ENCODE assay signal across 8 mouse cellular contexts in genomic region chr5:24343977-24344436, GRCm38 (mm10). TPM values are rescaled to one million over a fixed set of nuclear protein-coding genes. Genes with fewer than 3 reads are reported as not detected.
DNase-seq lines count a peak whose midpoint lies in the region; ATAC-seq and TF ChIP-seq lines count a peak whose summit lies in the region.

No protein-coding gene starts in this region.

- 22% methylated on average over 2 of the region's 2 CpGs for WGBS in heart, embryonic 10.5 days
- 10% methylated on average over 2 of the region's 2 CpGs for WGBS in midbrain, postnatal 0 days

- DNase-seq in heart, embryonic 10.5 days (ENCODE audit: low spot score) = no peak
- no peak for DNase-seq in heart, postnatal 14 days
- peak; percentile 74 for DNase-seq in midbrain, postnatal 0 days (ENCODE audit: low spot score)
- DNase-seq in gastrocnemius, postnatal 14 days = no peak
- no peak for DNase-seq in gastrocnemius, adult 18-20 months (ENCODE audit: low spot score)

- H3K4me2 ChIP-seq in midbrain, postnatal 0 days (ENCODE audit: low read depth, low read length, poor library complexity, severe bottlenecking) = no peak overlapping the region

- peak overlapping the region; percentile 79 for H3K27ac ChIP-seq in heart, embryonic 10.5 days
- peak overlapping the region; percentile 73 for H3K27ac ChIP-seq in midbrain, postnatal 0 days (ENCODE audit: low read depth, low read length)

- peak overlapping the region; percentile 48 for H3K9ac ChIP-seq in midbrain, postnatal 0 days (replicated peaks; ENCODE audit: low read length, poor library complexity, severe bottlenecking)

- ATAC-seq in common myeloid progenitor, adult 5-6 weeks (replicated peaks; ENCODE audit: low read depth, poor library complexity, severe bottlenecking) = peak; percentile 50
- peak; percentile 8 for ATAC-seq in inflammation-experienced regulatory T-cells, adult 6 months
- peak; percentile 57 for ATAC-seq in midbrain, postnatal 0 days (ENCODE audit: low FRiP score)
- no peak for ATAC-seq in monocyte, adult 5-6 weeks (replicated peaks; ENCODE audit: insufficient number of reproducible peaks, low FRiP score, low TSS enrichment, poor library complexity, severe bottlenecking)

- TF ChIP-seq CTCF in midbrain, postnatal 0 days (IDR thresholded peaks at IDR 0.05) = no peak

- peaks cover under 1% of the 10 kb centered on the region; the same call in 1 of the 2 replicates for H3K27me3 ChIP-seq in heart, embryonic 10.5 days (ENCODE audit: insufficient read depth, poor library complexity, severe bottlenecking)
- H3K27me3 ChIP-seq in midbrain, postnatal 0 days (ENCODE audit: insufficient read depth, low read length) = no peaks in the 10 kb centered on the region

- H3K9me3 ChIP-seq in heart, embryonic 10.5 days = no peaks in the 10 kb centered on the region
- H3K9me3 ChIP-seq in midbrain, postnatal 0 days (ENCODE audit: low read length) = no peaks in the 10 kb centered on the region

- intact Hi-C loops in heart, postnatal 14 days (cut with DNase I) = no loop called here
- intact Hi-C loops in gastrocnemius, postnatal 14 days (cut with DNase I; ENCODE audit: low total_unique reads) = no loop called here

- peaks cover 44% of the 10 kb centered on the region for H3K36me3 ChIP-seq in heart, embryonic 10.5 days
- H3K36me3 ChIP-seq in midbrain, postnatal 0 days (ENCODE audit: insufficient read depth, low read length) = peaks cover 11% of the 10 kb centered on the region; the same call in 1 of the 2 replicates

- peak overlapping the region; percentile 19 for H3K4me3 ChIP-seq in heart, embryonic 10.5 days
- no peak overlapping the region for H3K4me3 ChIP-seq in midbrain, postnatal 0 days (ENCODE audit: low read depth, low read length)

- peaks cover 89% of the 10 kb centered on the region for H3K4me1 ChIP-seq in heart, embryonic 10.5 days
- peaks cover 20% of the 10 kb centered on the region for H3K4me1 ChIP-seq in midbrain, postnatal 0 days (ENCODE audit: insufficient read depth, low read length)

RNA-seq across cellular contexts. Expression of gene Kcnh2, which starts 7.4 kb away (rescaled TPM):
- 28.8 and 32.2 TPM in 2 replicates for polyA plus RNA-seq in heart, embryonic 10.5 days (2016; fragmentation: Nextera tagmentation; extraction: Ambion mirVana)
- 10 to 100 TPM; 75.5 to 85.8 TPM for total RNA-seq in heart, postnatal 14 days (2021)
- total RNA-seq in common myeloid progenitor, adult 5-6 weeks (2017) = 0.41 and 0.49 TPM in 2 replicates
- polyA plus RNA-seq in inflammation-experienced regulatory T-cells, adult 6 months (2017; shearing (Covaris generic)) = under 1 TPM in 2 of 3 experiments, not detected in 1; 0.38 to 0.47 TPM
- total RNA-seq in midbrain, postnatal 0 days (2014; rRNA removed) = 46.9 and 60.2 TPM in 2 replicates
- 10.1 and 11.1 TPM in 2 replicates for polyA plus RNA-seq in midbrain, postnatal 0 days (2015; fragmentation: Nextera tagmentation; extraction: Ambion mirVana)
- 0.53 TPM in 1 of 3 replicates, not detected in the others for total RNA-seq in monocyte, adult 5-6 weeks (2017)
- total RNA-seq in gastrocnemius, postnatal 14 days (2021) = 1 to 10 TPM; 1.8 to 4.2 TPM
- total RNA-seq in gastrocnemius, adult 18-20 months (2021) = 1 to 10 TPM; 1.1 to 1.5 TPM

RNA-seq across cellular contexts. Expression of gene Nos3, which starts 20.6 kb away (rescaled TPM):
- 23.2 and 40.8 TPM in 2 replicates for polyA plus RNA-seq in heart, embryonic 10.5 days (2016; fragmentation: Nextera tagmentation; extraction: Ambion mirVana)
- 10 to 100 TPM; 34.5 to 35.6 TPM for total RNA-seq in heart, postnatal 14 days (2021)
- 0.05 TPM in 1 of 2 replicates, not detected in the other for total RNA-seq in common myeloid progenitor, adult 5-6 weeks (2017)
- under 1 TPM in 2 of 3 experiments, not detected in 1; 0.08 to 0.17 TPM for polyA plus RNA-seq in inflammation-experienced regulatory T-cells, adult 6 months (2017; shearing (Covaris generic))
- total RNA-seq in midbrain, postnatal 0 days (2014; rRNA removed) = 11.0 and 14.2 TPM in 2 replicates
- 7.0 and 7.5 TPM in 2 replicates for polyA plus RNA-seq in midbrain, postnatal 0 days (2015; fragmentation: Nextera tagmentation; extraction: Ambion mirVana)
- 0.29 TPM in 1 of 3 replicates, not detected in the others for total RNA-seq in monocyte, adult 5-6 weeks (2017)
- 10 to 100 TPM in 1 of 2 experiments, 1 to 10 TPM in 1; 8.6 to 10.6 TPM for total RNA-seq in gastrocnemius, postnatal 14 days (2021)
- 1 to 10 TPM; 4.3 to 8.1 TPM for total RNA-seq in gastrocnemius, adult 18-20 months (2021)

RNA-seq across cellular contexts. Expression of gene Atg9b, which starts 47.9 kb away (rescaled TPM):
- polyA plus RNA-seq in heart, embryonic 10.5 days (2016; fragmentation: Nextera tagmentation; extraction: Ambion mirVana) = 1.2 and 2.3 TPM in 2 replicates
- under 1 TPM; 0.41 to 0.45 TPM for total RNA-seq in heart, postnatal 14 days (2021)
- 0.78 and 4.5 TPM in 2 replicates for total RNA-seq in common myeloid progenitor, adult 5-6 weeks (2017)
- polyA plus RNA-seq in inflammation-experienced regulatory T-cells, adult 6 months (2017; shearing (Covaris generic)) = 1 to 10 TPM; 1.1 to 1.7 (median 1.4) TPM
- total RNA-seq in midbrain, postnatal 0 days (2014; rRNA removed) = 6.7 and 7.4 TPM in 2 replicates
- 5.3 and 7.2 TPM in 2 replicates for polyA plus RNA-seq in midbrain, postnatal 0 days (2015; fragmentation: Nextera tagmentation; extraction: Ambion mirVana)
- 0.11 to 0.87 TPM in 2 of 3 replicates, not detected in the other for total RNA-seq in monocyte, adult 5-6 weeks (2017)
- total RNA-seq in gastrocnemius, postnatal 14 days (2021) = under 1 TPM; 0.11 to 0.14 TPM
- total RNA-seq in gastrocnemius, adult 18-20 months (2021) = under 1 TPM; 0.16 to 0.19 TPM

RNA-seq across cellular contexts. Expression of gene Abcb8, which starts 49.5 kb away (rescaled TPM):
- 62.7 and 81.3 TPM in 2 replicates for polyA plus RNA-seq in heart, embryonic 10.5 days (2016; fragmentation: Nextera tagmentation; extraction: Ambion mirVana)
- 10 to 100 TPM; 81.9 to 87.0 TPM for total RNA-seq in heart, postnatal 14 days (2021)
- 11.5 and 32.2 TPM in 2 replicates for total RNA-seq in common myeloid progenitor, adult 5-6 weeks (2017)
- 10 to 100 TPM; 15.5 to 26.5 (median 20.9) TPM for polyA plus RNA-seq in inflammation-experienced regulatory T-cells, adult 6 months (2017; shearing (Covaris generic))
- total RNA-seq in midbrain, postnatal 0 days (2014; rRNA removed) = 65.8 and 71.7 TPM in 2 replicates
- 42.4 and 51.6 TPM in 2 replicates for polyA plus RNA-seq in midbrain, postnatal 0 days (2015; fragmentation: Nextera tagmentation; extraction: Ambion mirVana)
- 4.5 to 7.6 TPM (median 5.2 TPM) in 3 replicates for total RNA-seq in monocyte, adult 5-6 weeks (2017)
- 10 to 100 TPM; 36.2 to 43.6 TPM for total RNA-seq in gastrocnemius, postnatal 14 days (2021)
- total RNA-seq in gastrocnemius, adult 18-20 months (2021) = 10 to 100 TPM; 30.4 to 40.3 TPM
